Mouse (Mus musculus): ENCODE measurements around the gene Wdr26. TPM values are rescaled to one million over a fixed set of nuclear protein-coding genes. Genes with fewer than 3 reads are reported as not detected.

The Wdr26 gene
- polyA plus RNA-seq, 1 experiment from 2014 or later = 56.7 TPM

- peaks cover 66% of the 10 kb centered on the region for H3K36me3 ChIP-seq (ENCODE audit: control insufficient read depth, insufficient read depth, low read length)
- H3K4me3 ChIP-seq (ENCODE audit: low read depth, low read length) = no peak overlapping the region
- over 99% methylated on average over 3 of the region's 3 CpGs for WGBS
- H3K4me1 ChIP-seq (ENCODE audit: control insufficient read depth, insufficient read depth, low read length) = no peaks in the 10 kb centered on the region
- H3K27ac ChIP-seq (ENCODE audit: low read length) = no peak overlapping the region
- H3K9ac ChIP-seq (replicated peaks; ENCODE audit: low read depth, low read length) = no peak overlapping the region
- H3K9me3 ChIP-seq (ENCODE audit: control insufficient read depth, low read depth, low read length) = no peaks in the 10 kb centered on the region
- no peaks in the 10 kb centered on the region for H3K27me3 ChIP-seq (ENCODE audit: control insufficient read depth, insufficient read depth, low read length)
- no peak overlapping the region for H3K4me2 ChIP-seq (replicated peaks; ENCODE audit: low read depth, low read length)
- no peak for ATAC-seq (ENCODE audit: insufficient number of reproducible peaks, insufficient read depth, low FRiP score, low read depth)
These were observed 85.9 kb downstream of the Wdr26 start for GRCm38 (mm10) chr1:181125916-181126315.

GRCm38 (mm10) chr1:181124145-181124544 is 87.7 kb downstream of the Wdr26 start:
- no peak overlapping the region for H3K9ac ChIP-seq (replicated peaks; ENCODE audit: low read depth, low read length)
- ATAC-seq (ENCODE audit: insufficient number of reproducible peaks, insufficient read depth, low FRiP score, low read depth) = no peak
- H3K9me3 ChIP-seq (ENCODE audit: control insufficient read depth, low read depth, low read length) = no peaks in the 10 kb centered on the region
- H3K4me1 ChIP-seq (ENCODE audit: control insufficient read depth, insufficient read depth, low read length) = no peaks in the 10 kb centered on the region
- H3K36me3 ChIP-seq (ENCODE audit: control insufficient read depth, insufficient read depth, low read length) = peaks cover 62% of the 10 kb centered on the region
- no peaks in the 10 kb centered on the region for H3K27me3 ChIP-seq (ENCODE audit: control insufficient read depth, insufficient read depth, low read length)
- WGBS = 95% methylated on average over 2 of the region's 2 CpGs
- no peak overlapping the region for H3K27ac ChIP-seq (ENCODE audit: low read length)
- no peak overlapping the region for H3K4me2 ChIP-seq (replicated peaks; ENCODE audit: low read depth, low read length)
- H3K4me3 ChIP-seq (ENCODE audit: low read depth, low read length) = no peak overlapping the region

Other genes with a start within 250 kb of the Wdr26 start
- gene Ephx1, start 191.1 kb downstream of the Wdr26 start, polyA plus RNA-seq (2014; fragmentation: Nextera tagmentation; extraction: Ambion mirVana) = 6.4 and 8.4 TPM in 2 replicates
- gene 9130409I23Rik, start 160.8 kb downstream of the Wdr26 start, polyA plus RNA-seq (2014; fragmentation: Nextera tagmentation; extraction: Ambion mirVana) = not detected in 2 replicates
- gene Nvl, start 67.8 kb downstream of the Wdr26 start, polyA plus RNA-seq (2014; fragmentation: Nextera tagmentation; extraction: Ambion mirVana) = 42.9 and 45.0 TPM in 2 replicates
- gene Cnih4, start 67.3 kb downstream of the Wdr26 start, polyA plus RNA-seq (2014; fragmentation: Nextera tagmentation; extraction: Ambion mirVana) = 99.6 and 128 TPM in 2 replicates
- 0.39 and 0.97 TPM in 2 replicates for gene Cnih3, start 140.6 kb upstream of the Wdr26 start, polyA plus RNA-seq (2014; fragmentation: Nextera tagmentation; extraction: Ambion mirVana)

Measured in stomach, embryonic 14.5 days (tissue).